Mouse (Mus musculus) left cerebral cortex, adult 2 months (tissue): ENCODE data around the gene Ugt1a9. TPM values are rescaled to one million over a fixed set of nuclear protein-coding genes. Genes with fewer than 3 reads are reported as not detected.

Source experiments
- DNase-seq, 2 experiments: peaks; one replicate each; pipeline ENCODE4 v3.0.0; 2021 to 2022; ENCODE audit warnings: low spot score in 2 of 2, mixed read lengths in 1 of 2; ENCODE audit errors: extremely low spot score in 1 of 2
- H3K27ac ChIP-seq: fragments of 200-600 bp; 2 replicates; pipeline ENCODE4 v1.8.1; 2022
- H3K4me3 ChIP-seq: fragments of 200-600 bp; 2 replicates; pipeline ENCODE4 v1.8.1; 2022
- CTCF ChIP-seq: fragments of 200-600 bp; IDR thresholded peaks from 2 replicates; pipeline ENCODE4 v1.8.1; 2022; ENCODE audit warnings: antibody characterized with exemption, mild to moderate bottlenecking, moderate library complexity
- intact Hi-C: fragments of 180-260 bp; cut with DNase I; formaldehyde crosslinking; loops from one replicate; pipeline ENCODE4 v1.15.1; 2025
- total RNA-seq, 2 experiments: library from RNA; stranded (reverse); gene quantifications; 2 replicates each; pipeline ENCODE4 v1.2.3; 2021

Ugt1a9 gene
- total RNA-seq, 2 experiments from 2014 or later = not detected

DNA sequence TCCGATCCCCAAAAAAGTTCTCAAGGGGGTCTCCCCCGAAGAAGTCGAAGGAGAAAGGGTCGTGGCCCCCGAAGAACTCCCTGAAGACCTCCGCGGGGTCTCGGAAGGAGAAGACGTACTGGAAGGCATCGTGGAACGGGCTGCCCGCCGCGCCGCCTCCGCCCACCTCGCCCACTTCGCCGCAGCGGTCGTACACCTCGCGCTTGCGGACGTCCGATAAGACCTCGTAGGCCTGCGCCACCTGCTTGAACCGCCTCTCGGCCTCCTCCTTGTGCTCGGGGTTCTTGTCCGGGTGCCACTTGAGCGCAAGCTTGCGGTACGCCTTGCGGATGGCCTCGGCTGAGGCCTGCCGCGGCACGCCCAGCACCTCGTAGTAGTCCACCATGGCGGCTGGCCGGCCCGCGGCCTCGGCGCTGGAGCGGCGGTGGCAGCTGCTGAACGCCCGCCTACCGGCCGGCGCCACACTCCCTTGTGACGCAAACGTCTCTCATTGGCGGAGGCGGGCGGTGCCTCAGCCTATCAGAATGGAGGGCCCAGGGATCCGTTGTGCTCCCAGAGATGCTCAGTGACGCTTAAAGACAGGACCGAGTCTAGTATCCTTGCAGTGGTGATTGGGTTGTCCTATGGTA is 134.8 kb downstream of the Ugt1a9 start, which contains the start of gene Dnajb3:
Gene Dnajb3 (minus strand): TSS at position 489 of the 629 bp plus-strand sequence.
- intact Hi-C loops = no loop called here
- peak; percentile 86 to 87 for DNase-seq
- Histone ChIP-seq H3K4me3 (peak within 1 kb of the TSS; percentile 45), H3K27ac (0 out of 2 replicates have a peak within 1 kb of the TSS, but pooled peaks have one; percentile 44)
- no peak; the same call in none of the 2 replicates for TF ChIP-seq CTCF

DNA sequence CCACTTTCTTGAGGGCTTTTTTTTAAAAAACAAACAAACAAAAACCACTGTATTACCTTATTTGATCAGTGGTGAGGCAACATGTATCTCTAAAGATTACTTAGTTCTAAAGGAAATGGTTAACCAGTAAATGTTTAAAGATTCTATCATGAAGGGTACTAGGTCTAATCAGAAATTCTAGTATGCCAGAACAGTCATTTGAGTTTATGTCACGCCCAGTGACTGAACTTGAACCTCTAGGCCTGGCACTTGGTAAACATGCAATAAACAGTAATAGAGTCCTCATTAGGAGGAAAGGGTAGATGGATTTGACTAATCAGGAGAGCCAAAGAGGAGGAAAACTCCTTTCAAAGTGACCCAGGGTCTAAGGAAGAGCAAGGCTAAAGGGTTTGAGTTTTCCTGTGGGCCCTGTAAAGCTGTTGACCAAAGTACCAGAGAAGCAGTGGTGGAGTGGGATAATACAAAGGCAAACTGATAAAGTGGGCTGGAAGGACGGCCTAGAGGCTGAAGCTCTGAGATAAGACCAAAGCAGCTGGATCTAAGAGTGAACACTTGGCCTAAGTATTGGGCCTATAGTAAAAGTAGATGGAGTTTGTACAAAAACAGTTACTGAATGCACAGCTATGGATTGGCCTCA is 136.4 kb downstream of the Ugt1a9 start:
- no peak for TF ChIP-seq CTCF
- no peak for DNase-seq
- intact Hi-C loops = no loop called here
- H3K4me3 ChIP-seq = no peak overlapping the region
- no peak overlapping the region for H3K27ac ChIP-seq

DNA sequence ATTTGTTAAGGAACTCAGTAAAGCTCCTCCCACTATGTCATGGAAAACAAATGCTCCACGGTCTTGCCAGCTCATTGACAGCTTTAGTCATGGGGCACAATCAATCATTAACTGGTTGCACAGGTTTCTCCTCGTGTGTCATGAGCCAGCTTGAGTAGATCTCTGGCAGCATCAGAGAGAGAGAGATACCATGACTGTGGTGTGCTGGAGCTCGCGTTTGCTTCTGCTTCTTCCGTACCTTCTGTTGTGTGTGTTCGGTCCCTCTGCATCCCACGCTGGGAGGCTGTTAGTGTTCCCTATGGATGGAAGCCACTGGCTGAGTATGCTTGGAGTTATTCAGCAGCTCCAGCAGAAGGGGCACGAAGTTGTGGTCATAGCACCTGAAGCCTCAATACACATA is 141.2 kb downstream of the Ugt1a9 start, which contains the start of gene Ugt1a1:
Gene Ugt1a1 (plus strand): TSS at position 148 of the 400 bp plus-strand sequence.
- TF ChIP-seq CTCF = no peak
- DNase-seq = no peak
- no peak within 1 kb of the TSS for H3K27ac ChIP-seq
- no peak within 1 kb of the TSS for H3K4me3 ChIP-seq
- intact Hi-C loops = no loop called here

DNA sequence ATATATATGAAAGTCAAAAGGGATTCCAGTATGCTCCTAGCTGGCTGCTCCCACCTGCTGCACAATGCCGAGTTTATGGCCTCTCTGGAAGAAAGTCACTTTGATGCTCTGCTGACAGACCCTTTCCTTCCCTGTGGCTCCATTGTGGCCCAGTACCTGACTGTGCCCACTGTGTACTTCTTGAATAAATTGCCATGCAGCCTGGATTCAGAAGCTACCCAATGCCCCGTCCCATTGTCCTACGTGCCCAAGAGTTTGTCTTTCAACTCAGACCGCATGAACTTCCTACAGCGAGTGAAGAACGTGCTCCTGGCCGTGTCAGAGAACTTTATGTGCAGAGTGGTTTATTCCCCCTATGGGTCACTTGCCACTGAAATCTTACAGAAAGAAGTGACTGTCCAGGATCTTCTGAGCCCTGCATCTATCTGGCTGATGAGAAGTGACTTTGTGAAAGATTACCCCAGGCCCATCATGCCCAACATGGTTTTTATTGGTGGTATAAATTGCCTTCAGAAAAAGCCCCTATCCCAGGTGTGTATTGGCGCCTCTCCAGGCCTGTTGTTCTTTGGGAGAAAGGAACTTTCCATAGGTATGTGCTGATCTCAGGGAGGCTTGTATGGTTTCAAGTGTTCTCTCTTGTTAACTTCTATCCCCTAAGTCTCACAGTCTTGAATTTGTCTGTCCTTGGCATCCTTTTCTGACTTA is 141.9 kb downstream of the Ugt1a9 start:
- intact Hi-C loops = no loop called here
- Histone ChIP-seq H3K27ac (no peak overlapping the region), H3K4me3 (no peak overlapping the region)
- no peak for DNase-seq
- TF ChIP-seq CTCF = no peak

DNA sequence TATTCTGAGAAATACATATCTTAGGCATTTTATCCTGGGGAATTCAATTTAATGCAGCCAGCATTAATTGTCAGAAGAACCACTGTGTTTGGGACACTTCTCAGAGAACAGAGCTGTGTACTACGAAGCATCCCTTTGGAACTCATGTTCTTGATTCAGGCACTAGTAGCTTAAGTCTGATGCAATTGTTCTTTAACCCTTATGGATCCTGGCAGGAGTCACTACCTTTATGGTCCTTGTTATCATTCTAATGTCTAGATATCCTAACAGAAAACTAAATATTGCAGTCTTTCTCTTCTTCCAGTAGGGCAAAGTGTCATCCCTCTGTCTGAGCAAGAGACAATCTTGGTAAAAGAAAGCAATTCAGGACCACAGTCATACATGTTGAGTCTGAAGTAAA is 142.5 kb downstream of the Ugt1a9 start:
- Histone ChIP-seq H3K27ac (no peak overlapping the region), H3K4me3 (no peak overlapping the region)
- TF ChIP-seq CTCF = no peak
- intact Hi-C loops = no loop called here
- no peak for DNase-seq

DNA sequence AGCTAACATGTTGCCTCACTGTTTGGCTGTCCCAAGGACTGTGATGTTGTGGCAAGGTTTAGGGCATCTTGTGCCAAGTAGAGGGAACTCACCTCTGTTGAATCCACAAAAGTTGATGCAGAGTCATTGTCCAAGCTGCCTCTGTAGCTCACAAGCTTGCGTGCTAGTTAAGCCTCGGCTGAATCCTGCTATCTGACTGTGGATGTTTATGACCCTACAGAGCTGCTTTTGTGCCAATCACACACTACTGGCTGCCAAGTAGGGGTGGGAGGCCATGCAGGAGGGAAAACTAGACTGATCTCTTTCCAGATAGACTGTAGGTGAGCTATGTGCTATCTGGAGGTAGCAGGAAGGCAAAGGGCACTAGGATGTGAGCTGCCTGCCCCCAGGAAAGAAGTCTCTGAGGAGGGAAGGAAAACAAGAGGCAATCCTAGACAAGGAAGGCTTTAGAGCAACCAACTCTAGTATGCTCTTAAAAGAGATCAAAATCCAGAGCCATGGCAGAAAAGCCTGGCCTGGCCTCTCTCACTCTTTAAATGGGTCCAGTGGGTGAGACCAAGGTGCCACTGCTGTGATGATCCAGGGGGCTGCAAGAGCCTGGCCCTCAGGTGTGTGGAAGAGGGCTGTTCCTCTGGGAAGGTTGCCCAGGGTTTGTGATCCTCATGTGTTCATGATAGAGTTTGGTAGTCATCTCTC is 143.3 kb downstream of the Ugt1a9 start:
- intact Hi-C loops = no loop called here
- Histone ChIP-seq H3K27ac (no peak overlapping the region), H3K4me3 (no peak overlapping the region)
- no peak for TF ChIP-seq CTCF
- DNase-seq = no peak

DNA sequence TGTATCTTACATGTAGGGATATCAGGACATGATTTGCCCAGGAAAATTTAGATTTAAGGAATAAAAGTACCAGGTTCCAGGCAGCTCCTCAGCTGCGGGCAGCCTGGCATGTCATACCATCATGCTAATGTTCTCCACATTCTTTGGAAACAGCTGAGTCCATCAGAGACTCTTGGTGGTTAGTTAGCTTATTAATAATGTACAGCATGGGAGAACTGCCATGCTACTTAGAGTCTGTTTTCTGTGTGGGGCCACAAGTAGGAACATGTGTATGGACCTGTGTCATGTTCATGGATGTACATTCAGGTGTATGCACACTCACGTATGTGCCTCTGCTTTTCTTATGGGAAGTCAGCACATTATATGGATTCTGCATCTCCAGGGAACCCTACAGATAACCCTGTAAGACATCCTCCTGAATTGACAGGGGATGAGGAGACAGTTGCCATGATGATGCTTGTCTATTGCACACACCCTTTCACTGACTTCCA is 143.9 kb downstream of the Ugt1a9 start:
- no peak overlapping the region for H3K4me3 ChIP-seq
- DNase-seq = no peak
- TF ChIP-seq CTCF = no peak
- no peak overlapping the region for H3K27ac ChIP-seq
- intact Hi-C loops = no loop called here

DNA sequence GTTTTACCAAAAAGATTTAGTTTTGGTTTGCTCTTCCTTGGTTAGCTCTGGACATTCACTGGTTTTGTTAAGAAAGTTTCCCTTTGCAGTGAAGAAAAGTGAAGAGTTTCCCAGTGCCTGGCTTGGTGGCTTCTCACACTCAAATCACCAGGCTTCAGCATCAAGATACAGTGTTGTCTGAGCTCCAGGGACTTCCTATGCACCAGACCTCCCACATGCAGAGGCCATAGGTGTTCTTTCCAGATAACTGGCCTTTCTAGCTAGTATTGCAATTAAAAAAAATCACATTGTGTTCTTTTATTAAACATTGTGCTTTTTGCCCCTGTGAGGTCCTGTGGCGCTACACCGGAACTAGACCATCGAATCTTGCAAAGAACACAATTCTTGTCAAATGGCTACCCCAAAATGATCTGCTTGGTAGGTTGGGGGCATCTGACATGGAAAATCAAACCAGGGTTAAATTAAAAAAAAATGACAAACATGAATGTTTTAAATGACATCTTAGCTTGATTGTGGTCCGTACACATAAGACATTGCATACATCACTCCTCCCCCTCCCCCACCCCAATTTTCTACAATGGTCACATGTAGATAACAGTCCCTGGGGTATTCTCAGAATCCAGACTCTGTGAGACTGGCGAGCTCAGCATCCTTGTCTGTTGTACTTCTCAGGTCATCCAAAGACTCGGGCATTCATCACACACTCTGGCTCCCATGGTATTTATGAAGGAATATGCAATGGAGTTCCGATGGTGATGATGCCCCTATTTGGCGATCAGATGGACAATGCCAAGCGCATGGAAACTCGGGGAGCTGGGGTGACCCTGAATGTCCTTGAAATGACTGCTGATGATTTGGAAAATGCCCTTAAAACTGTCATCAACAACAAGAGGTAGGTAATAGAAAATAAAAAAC is 145.1 kb downstream of the Ugt1a9 start:
- no peak for DNase-seq
- Histone ChIP-seq H3K4me3 (no peak overlapping the region), H3K27ac (no peak overlapping the region)
- no peak for TF ChIP-seq CTCF
- intact Hi-C loops = no loop called here

DNA sequence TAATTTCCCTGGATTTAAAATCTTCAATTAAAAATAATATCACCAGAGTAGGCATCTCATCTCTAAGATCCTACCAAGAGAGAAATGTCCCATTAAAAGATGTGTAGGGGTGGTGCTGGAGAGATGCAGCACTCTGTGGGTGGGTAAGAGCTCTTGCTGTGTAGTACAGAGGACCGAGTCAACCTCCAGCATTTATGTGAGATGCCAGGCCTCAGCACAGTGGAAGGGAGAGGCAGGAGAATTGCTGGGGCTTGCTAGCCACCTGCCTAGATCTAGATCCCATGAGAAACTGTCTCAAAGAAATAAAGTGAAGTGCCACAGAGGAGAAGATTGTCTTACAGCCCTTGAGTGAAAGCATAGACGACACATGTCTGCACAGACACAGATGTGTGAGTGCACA is 146.0 kb downstream of the Ugt1a9 start:
- no peak overlapping the region for H3K27ac ChIP-seq
- DNase-seq = no peak
- TF ChIP-seq CTCF = no peak
- intact Hi-C loops = no loop called here
- no peak overlapping the region for H3K4me3 ChIP-seq

DNA sequence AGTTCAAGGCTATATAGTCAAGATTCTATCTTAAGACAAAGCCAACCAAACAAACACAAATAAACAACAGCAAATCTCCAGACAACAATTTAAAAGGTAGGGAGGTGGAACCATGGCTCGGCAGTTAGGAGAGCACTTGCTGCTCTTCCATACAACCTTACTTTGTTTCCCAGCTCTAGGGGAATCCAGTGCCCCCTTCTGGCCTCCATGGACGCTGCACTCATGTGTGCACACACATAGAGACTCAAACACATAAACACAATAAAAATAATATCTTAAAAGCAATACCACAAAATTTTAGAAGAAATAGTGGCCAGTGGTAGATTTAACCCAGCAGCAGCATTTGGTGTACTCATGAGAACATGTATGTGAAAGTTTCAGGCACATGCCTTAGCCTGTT is 146.5 kb downstream of the Ugt1a9 start:
- no peak overlapping the region for H3K27ac ChIP-seq
- no peak; the same call in 1 of the 2 replicates for TF ChIP-seq CTCF
- DNase-seq = peak in 1 of 2 experiments; percentile 14
- intact Hi-C loops = no loop called here
- H3K4me3 ChIP-seq = no peak overlapping the region

DNA sequence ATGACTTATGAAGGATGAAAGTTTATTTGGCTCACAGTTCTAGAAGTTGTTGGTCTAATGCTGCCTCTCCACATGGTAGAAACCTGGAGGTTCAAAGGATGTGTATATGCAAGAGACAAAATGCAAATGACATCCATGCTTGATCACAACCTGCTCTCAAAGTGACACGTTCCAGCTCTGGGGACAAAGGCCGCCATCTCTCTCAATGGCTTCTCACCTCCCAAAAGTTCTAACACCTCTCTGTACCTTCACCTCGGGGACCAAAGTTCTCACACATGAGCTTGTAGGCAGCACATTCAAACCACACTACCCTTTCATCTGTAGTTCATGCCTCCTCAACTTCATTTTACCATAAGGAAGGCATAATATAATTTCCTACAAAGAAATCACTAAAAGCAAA is 147.0 kb downstream of the Ugt1a9 start:
- TF ChIP-seq CTCF = no peak
- H3K4me3 ChIP-seq = no peak overlapping the region
- H3K27ac ChIP-seq = no peak overlapping the region
- DNase-seq = no peak
- intact Hi-C loops = no loop called here
